Mouse (Mus musculus): ENCODE results near the gene Sparc. TPM values are rescaled to one million over a fixed set of nuclear protein-coding genes. Genes with fewer than 3 reads are reported as not detected.

The Sparc gene
- total and polyA plus RNA-seq, 2 experiments = 28.0 to 110 TPM

DNA sequence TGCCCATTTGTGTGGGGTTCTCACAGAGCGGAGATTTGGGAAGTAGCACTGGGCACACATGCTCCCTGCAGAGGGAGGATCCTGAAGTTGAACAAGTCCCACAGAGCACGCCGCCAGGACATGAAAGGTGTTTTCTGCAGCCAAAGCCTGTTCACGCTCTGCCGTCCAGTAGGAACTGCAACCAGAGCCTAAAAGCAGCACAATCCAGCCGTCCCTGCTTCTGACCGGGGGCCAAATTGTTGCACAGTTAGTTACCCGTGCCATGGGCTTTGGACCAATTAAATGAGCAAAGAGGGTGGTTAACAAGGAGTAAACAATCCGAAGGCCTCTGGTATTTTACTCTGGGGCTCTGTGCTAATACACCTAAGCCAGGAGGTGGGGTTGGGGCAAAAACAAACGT lies 55.2 kb downstream of the Sparc start:
- no peak overlapping the region for H3K27ac ChIP-seq (replicated peaks; ENCODE audit: insufficient read depth, low read depth, low read length)
- H3K79me2 ChIP-seq (ENCODE audit: control insufficient read depth, insufficient read depth, low read length) = no peaks in the 10 kb centered on the region
- no peaks in the 10 kb centered on the region for H3K4me1 ChIP-seq (ENCODE audit: control insufficient read depth, insufficient read depth, low read length)
- WGBS = 76% methylated on average over 10 of the region's 10 CpGs
- no peak for DNase-seq (ENCODE audit: extremely low read depth, low read depth, low spot score)
- H3K36me3 ChIP-seq (ENCODE audit: control insufficient read depth, insufficient read depth, low read length) = no peaks in the 10 kb centered on the region
- H3K4me3 ChIP-seq (ENCODE audit: insufficient read depth, low read depth, low read length) = no peak overlapping the region
- TF ChIP-seq CTCF (IDR thresholded peaks at IDR 0.05; ENCODE audit: low read depth, low read length) (no peak), POLR2A (IDR thresholded peaks at IDR 0.05; ENCODE audit: extremely low read depth, insufficient read depth, low read length) (no peak)
- H3K27me3 ChIP-seq (ENCODE audit: control insufficient read depth, insufficient read depth, low read length) = no peaks in the 10 kb centered on the region
- no peak overlapping the region for H3K9ac ChIP-seq (ENCODE audit: low read depth, low read length)

DNA sequence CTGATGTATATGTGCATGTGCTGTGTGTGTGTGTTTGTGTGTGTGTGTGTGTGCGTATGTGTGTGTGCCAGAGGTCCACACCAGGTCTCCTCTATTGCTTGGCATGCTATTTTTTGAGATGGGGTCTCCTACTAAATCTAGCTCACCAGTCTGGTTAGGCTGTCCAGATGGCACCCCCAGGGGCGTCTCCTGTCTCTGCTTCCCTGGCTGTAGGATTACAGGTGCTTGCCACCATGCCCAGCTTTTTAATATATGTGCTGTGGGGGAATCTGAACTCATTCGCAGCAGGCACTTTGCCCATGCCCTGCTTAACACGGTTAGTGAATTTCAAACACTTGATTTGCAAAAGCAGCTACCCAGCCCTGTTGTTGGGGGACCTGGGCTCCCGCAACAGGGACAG lies 57.1 kb downstream of the Sparc start:
- 86% methylated on average over 5 of the region's 5 CpGs for WGBS

DNA sequence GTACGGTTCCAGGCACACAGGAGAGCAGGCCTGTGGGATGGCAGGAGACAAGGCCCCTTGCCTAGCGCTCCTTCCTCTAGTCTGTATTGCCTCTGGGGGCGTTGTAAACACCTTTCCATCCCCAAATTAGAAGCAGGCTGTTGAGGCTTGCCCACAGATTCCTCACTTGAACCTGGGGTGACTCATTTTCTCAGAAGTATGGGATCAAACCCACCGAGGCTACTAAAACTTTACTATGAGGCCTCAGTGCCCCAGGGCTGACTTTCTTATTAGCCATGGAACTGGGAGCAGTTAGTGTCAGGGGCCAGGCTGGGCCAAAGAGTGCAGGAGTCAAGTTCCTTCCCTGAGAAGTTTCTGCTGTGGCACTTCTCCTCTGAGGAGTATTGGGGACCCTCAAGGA lies 57.7 kb downstream of the Sparc start:
- WGBS = 75% methylated on average over 4 of the region's 4 CpGs
- H3K79me2 ChIP-seq (ENCODE audit: control insufficient read depth, insufficient read depth, low read length) = no peaks in the 10 kb centered on the region
- no peaks in the 10 kb centered on the region for H3K36me3 ChIP-seq (ENCODE audit: control insufficient read depth, insufficient read depth, low read length)
- H3K9ac ChIP-seq (ENCODE audit: low read depth, low read length) = no peak overlapping the region
- H3K4me3 ChIP-seq (ENCODE audit: insufficient read depth, low read depth, low read length) = no peak overlapping the region
- TF ChIP-seq CTCF (IDR thresholded peaks at IDR 0.05; ENCODE audit: low read depth, low read length) = no peak
- no peak for TF ChIP-seq POLR2A (IDR thresholded peaks at IDR 0.05; ENCODE audit: extremely low read depth, insufficient read depth, low read length)
- H3K27me3 ChIP-seq (ENCODE audit: control insufficient read depth, insufficient read depth, low read length) = no peaks in the 10 kb centered on the region
- H3K4me1 ChIP-seq (ENCODE audit: control insufficient read depth, insufficient read depth, low read length) = no peaks in the 10 kb centered on the region
- H3K27ac ChIP-seq (replicated peaks; ENCODE audit: insufficient read depth, low read depth, low read length) = no peak overlapping the region
- DNase-seq (ENCODE audit: extremely low read depth, low read depth, low spot score) = no peak

More for the DNA sequence above, 57.1 kb downstream of the Sparc start:
- Histone ChIP-seq H3K27me3 (ENCODE audit: control insufficient read depth, insufficient read depth, low read length) (no peaks in the 10 kb centered on the region), H3K27ac (replicated peaks; ENCODE audit: insufficient read depth, low read depth, low read length) (no peak overlapping the region), H3K36me3 (ENCODE audit: control insufficient read depth, insufficient read depth, low read length) (no peaks in the 10 kb centered on the region), H3K4me3 (ENCODE audit: insufficient read depth, low read depth, low read length) (no peak overlapping the region), H3K79me2 (ENCODE audit: control insufficient read depth, insufficient read depth, low read length) (no peaks in the 10 kb centered on the region), H3K4me1 (ENCODE audit: control insufficient read depth, insufficient read depth, low read length) (no peaks in the 10 kb centered on the region), H3K9ac (ENCODE audit: low read depth, low read length) (no peak overlapping the region)
- DNase-seq (ENCODE audit: extremely low read depth, low read depth, low spot score) = no peak
- TF ChIP-seq POLR2A (IDR thresholded peaks at IDR 0.05; ENCODE audit: extremely low read depth, insufficient read depth, low read length) (no peak), CTCF (IDR thresholded peaks at IDR 0.05; ENCODE audit: low read depth, low read length) (no peak)

DNA sequence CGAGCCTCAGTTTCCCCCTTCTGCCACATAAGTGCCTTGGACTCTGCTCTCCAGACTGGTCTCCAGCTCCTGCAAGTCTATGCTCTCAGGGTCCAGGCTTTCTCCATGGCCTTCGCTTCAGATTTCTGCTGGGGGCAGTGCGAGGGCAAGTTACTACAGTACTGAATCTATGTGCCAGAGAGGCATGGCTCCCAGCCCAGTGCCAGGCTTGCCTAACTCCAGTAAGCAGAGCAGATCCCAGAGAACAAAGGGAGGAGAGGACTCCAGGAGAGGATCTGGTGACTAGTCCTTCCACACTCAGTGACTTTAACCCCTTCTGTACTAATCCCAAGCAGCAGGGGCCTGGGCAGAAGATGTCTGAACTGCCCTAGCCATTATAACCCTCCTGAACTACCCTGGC lies 58.3 kb downstream of the Sparc start:
- Histone ChIP-seq H3K4me1 (ENCODE audit: control insufficient read depth, insufficient read depth, low read length) (no peaks in the 10 kb centered on the region), H3K9ac (ENCODE audit: low read depth, low read length) (no peak overlapping the region), H3K27me3 (ENCODE audit: control insufficient read depth, insufficient read depth, low read length) (no peaks in the 10 kb centered on the region), H3K79me2 (ENCODE audit: control insufficient read depth, insufficient read depth, low read length) (no peaks in the 10 kb centered on the region), H3K4me3 (ENCODE audit: insufficient read depth, low read depth, low read length) (no peak overlapping the region), H3K27ac (replicated peaks; ENCODE audit: insufficient read depth, low read depth, low read length) (no peak overlapping the region), H3K36me3 (ENCODE audit: control insufficient read depth, insufficient read depth, low read length) (no peaks in the 10 kb centered on the region)
- DNase-seq (ENCODE audit: extremely low read depth, low read depth, low spot score) = peak; percentile 3
- 82% methylated on average over 3 of the region's 3 CpGs for WGBS
- TF ChIP-seq CTCF (IDR thresholded peaks at IDR 0.05; ENCODE audit: low read depth, low read length) (no peak), POLR2A (IDR thresholded peaks at IDR 0.05; ENCODE audit: extremely low read depth, insufficient read depth, low read length) (no peak)

DNA sequence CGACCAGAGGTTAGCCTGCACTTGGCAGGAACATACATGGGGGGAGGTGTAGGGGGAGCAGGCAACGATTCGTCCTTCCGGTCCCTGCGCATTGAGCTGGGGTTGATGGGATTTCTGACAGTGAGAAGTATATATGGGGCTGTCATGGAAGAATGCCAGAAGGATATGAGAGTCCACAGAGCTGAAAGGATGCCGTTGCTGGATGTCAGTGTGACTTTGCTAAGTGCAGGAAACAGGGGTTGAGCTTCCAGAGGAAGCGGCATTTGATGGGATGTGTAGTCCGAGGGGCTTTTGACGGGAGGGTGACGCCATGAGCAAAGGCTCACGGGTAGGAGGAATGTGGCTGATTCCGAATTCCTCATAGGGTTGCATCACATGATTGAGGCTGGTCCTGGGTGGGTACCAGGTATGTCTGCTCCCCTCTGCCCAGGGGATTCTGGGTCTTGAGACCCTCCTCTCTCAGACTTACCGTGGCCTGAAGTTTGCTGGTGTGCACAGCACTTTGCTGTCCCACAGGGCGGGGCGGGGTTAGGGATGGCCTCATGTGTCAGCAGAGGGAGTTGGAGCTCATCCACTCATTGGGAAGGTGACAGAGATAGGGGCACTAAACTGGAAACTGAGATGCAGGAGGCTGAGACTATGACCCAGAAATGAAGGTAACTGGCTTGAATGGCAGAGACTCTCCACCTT lies 64.7 kb downstream of the Sparc start:
- DNase-seq (ENCODE audit: extremely low read depth, low read depth, low spot score) = no peak
- no peak overlapping the region for H3K4me3 ChIP-seq (ENCODE audit: insufficient read depth, low read depth, low read length)
- TF ChIP-seq CTCF (IDR thresholded peaks at IDR 0.05; ENCODE audit: low read depth, low read length) (no peak), POLR2A (IDR thresholded peaks at IDR 0.05; ENCODE audit: extremely low read depth, insufficient read depth, low read length) (no peak)
- H3K27me3 ChIP-seq (ENCODE audit: control insufficient read depth, insufficient read depth, low read length) = no peaks in the 10 kb centered on the region
- 64% methylated on average over 15 of the region's 15 CpGs for WGBS
- no peak overlapping the region for H3K9ac ChIP-seq (ENCODE audit: low read depth, low read length)
- no peaks in the 10 kb centered on the region for H3K4me1 ChIP-seq (ENCODE audit: control insufficient read depth, insufficient read depth, low read length)
- no peaks in the 10 kb centered on the region for H3K79me2 ChIP-seq (ENCODE audit: control insufficient read depth, insufficient read depth, low read length)
- H3K27ac ChIP-seq (replicated peaks; ENCODE audit: insufficient read depth, low read depth, low read length) = no peak overlapping the region
- no peaks in the 10 kb centered on the region for H3K36me3 ChIP-seq (ENCODE audit: control insufficient read depth, insufficient read depth, low read length)

DNA sequence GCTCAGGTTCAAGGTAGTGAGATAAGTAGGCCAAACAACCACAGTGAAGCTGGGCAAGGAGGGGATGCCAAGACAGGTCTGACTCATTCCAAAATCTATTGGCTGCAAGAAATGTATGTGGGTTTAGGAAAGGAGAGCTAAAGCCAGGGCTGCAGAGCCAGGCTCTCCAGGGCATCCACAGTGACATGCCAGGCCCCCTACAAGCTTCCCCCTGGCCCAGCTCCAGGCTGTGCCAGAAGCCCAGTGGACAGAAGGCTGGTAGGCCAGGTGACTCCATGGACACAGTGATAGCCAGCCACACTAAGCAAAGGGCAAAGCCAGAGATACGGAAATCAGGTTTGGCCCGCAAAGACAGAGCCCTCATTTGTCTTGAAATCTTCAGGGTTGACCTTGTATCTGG lies 66.1 kb downstream of the Sparc start:
- Histone ChIP-seq H3K36me3 (ENCODE audit: control insufficient read depth, insufficient read depth, low read length) (no peaks in the 10 kb centered on the region), H3K9ac (ENCODE audit: low read depth, low read length) (no peak overlapping the region), H3K4me3 (ENCODE audit: insufficient read depth, low read depth, low read length) (no peak overlapping the region), H3K79me2 (ENCODE audit: control insufficient read depth, insufficient read depth, low read length) (no peaks in the 10 kb centered on the region), H3K4me1 (ENCODE audit: control insufficient read depth, insufficient read depth, low read length) (no peaks in the 10 kb centered on the region), H3K27me3 (ENCODE audit: control insufficient read depth, insufficient read depth, low read length) (no peaks in the 10 kb centered on the region), H3K27ac (replicated peaks; ENCODE audit: insufficient read depth, low read depth, low read length) (no peak overlapping the region)
- WGBS = 97% methylated on average over 2 of the region's 2 CpGs
- TF ChIP-seq POLR2A (IDR thresholded peaks at IDR 0.05; ENCODE audit: extremely low read depth, insufficient read depth, low read length) (no peak), CTCF (IDR thresholded peaks at IDR 0.05; ENCODE audit: low read depth, low read length) (no peak)
- DNase-seq (ENCODE audit: extremely low read depth, low read depth, low spot score) = no peak

Other genes starting within 250 kb of the Sparc start
- gene Slc36a2, start 238.1 kb downstream of the Sparc start, total RNA-seq (2014; rRNA removed) = 0.54 TPM in 1 of 2 replicates, not detected in the other
- gene Slc36a2, start 238.1 kb downstream of the Sparc start, polyA plus RNA-seq (2012; rRNA removed) = not detected in 2 replicates
- 7.0 and 12.9 TPM in 2 replicates for gene Slc36a1, start 218.8 kb downstream of the Sparc start, total RNA-seq (2014; rRNA removed)
- gene Slc36a1, start 218.8 kb downstream of the Sparc start, polyA plus RNA-seq (2012; rRNA removed) = 24.0 and 26.2 TPM in 2 replicates
- gene Fat2, start 86.6 kb downstream of the Sparc start, total RNA-seq (2014; rRNA removed) = under 0.01 TPM in 1 of 2 replicates, not detected in the other
- gene Fat2, start 86.6 kb downstream of the Sparc start, polyA plus RNA-seq (2012; rRNA removed) = not detected in 2 replicates
- gene Atox1, start 38.1 kb upstream of the Sparc start, total RNA-seq (2014; rRNA removed) = 220 and 227 TPM in 2 replicates
- 358 and 464 TPM in 2 replicates for gene Atox1, start 38.1 kb upstream of the Sparc start, polyA plus RNA-seq (2012; rRNA removed)
- 15.7 and 19.5 TPM in 2 replicates for gene G3bp1, start 46.5 kb upstream of the Sparc start, total RNA-seq (2014; rRNA removed)
- 13.6 and 14.0 TPM in 2 replicates for gene G3bp1, start 46.5 kb upstream of the Sparc start, polyA plus RNA-seq (2012; rRNA removed)
- not detected in 2 replicates for gene Glra1, start 185.0 kb upstream of the Sparc start, total RNA-seq (2014; rRNA removed)
- gene Glra1, start 185.0 kb upstream of the Sparc start, polyA plus RNA-seq (2012; rRNA removed) = not detected in 2 replicates